Mouse (Mus musculus): ENCODE results near the gene Pms2. TPM values are rescaled to one million over a fixed set of nuclear protein-coding genes. Genes with fewer than 3 reads are reported as not detected.
A peak's percentile ranks its signal among the peaks of the same experiment; 100 is the strongest.

Pms2 gene
- total RNA-seq, 2 experiments from 2014 or later, result 21.3 to 21.8 TPM

GRCm38 (mm10) chr5:143931863-143932580, 22.3 kb downstream of the Pms2 start:
- no peak for DNase-seq (ENCODE audit: low spot score in 2 of 2)

GRCm38 (mm10) chr5:143932831-143933230, 23.1 kb downstream of the Pms2 start, which contains the start of gene Rsph10b:
Gene Rsph10b (plus strand): TSS chr5:143933035.
- no peak for DNase-seq (ENCODE audit: low spot score in 2 of 2)

- no peak for DNase-seq (ENCODE audit: low spot score in 2 of 2)
Measured at GRCm38 (mm10) chr5:143933414-143933813, 23.6 kb downstream of the Pms2 start.

- no peak for DNase-seq (ENCODE audit: low spot score in 2 of 2)
Measured at GRCm38 (mm10) chr5:143933875-143934274, 24.1 kb downstream of the Pms2 start.

DNA sequence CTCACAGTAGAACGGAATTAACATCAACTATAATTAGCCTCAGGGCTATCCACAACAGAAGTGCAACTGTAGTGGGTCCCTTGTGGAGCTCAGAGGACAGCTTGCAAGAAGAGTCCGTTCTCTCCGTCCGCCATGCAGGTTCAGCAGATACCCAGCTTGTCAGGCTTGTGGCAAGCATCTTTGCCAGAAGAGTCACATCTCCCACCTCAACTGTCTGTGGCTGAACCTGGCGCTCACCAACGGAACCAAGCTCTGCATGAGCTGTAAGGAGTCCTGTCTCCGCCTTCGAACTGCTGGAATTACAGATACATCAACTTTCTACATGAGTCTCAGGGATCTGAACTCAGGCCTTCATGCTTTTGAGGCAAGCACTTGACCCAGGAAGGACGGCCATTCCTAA, 26.4 kb downstream of the Pms2 start:
- no peak for DNase-seq (ENCODE audit: low spot score in 2 of 2)

GRCm38 (mm10) chr5:143941588-143941987, 31.8 kb downstream of the Pms2 start:
- DNase-seq (ENCODE audit: low spot score in 2 of 2), result no peak

DNA sequence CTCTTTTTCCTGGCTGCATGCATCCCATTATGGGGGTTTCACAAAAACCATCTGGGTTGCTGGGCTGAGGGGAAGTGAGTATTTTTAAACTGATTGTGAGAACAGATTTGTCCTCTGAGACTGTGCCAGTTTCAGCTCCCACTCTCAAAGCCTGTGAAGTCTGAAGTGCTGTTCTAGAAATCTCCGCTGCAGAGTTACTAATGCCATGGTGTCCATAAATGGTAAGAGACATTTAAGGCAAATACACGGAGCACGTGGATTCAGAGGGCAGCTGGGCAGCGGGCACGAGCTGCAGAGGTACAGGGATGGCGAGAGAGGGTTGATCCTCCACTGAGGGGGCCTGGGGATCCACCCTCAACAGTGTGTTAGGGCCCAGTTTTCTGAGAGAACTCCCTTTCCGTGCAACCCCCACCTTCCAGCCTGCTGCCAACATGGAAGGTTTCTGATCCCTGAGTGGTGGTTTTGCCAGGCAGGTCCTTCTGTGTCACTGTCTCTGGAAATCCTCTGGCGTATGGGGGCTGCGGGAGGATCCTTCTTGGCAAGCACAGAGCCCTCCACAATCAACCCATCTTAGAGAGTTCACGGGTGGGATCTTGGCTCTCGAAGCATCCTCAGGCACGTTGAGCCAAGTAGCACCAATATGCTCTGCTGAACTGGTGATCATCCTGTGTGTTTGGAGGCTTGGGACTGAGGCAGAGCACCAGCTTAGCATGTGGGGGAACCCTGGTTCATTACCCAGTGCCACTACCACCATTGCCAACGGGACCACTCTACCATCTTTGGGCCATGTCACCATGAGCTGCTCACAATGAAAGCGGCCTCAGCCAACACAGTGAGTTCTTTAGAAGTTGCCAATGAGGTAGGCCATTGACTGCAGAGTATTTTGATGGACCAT, 33.7 kb downstream of the Pms2 start:
- no peak for DNase-seq (ENCODE audit: low spot score in 2 of 2)

GRCm38 (mm10) chr5:143948361-143948760, 38.6 kb downstream of the Pms2 start:
- no peak for DNase-seq (ENCODE audit: low spot score in 2 of 2)

DNA sequence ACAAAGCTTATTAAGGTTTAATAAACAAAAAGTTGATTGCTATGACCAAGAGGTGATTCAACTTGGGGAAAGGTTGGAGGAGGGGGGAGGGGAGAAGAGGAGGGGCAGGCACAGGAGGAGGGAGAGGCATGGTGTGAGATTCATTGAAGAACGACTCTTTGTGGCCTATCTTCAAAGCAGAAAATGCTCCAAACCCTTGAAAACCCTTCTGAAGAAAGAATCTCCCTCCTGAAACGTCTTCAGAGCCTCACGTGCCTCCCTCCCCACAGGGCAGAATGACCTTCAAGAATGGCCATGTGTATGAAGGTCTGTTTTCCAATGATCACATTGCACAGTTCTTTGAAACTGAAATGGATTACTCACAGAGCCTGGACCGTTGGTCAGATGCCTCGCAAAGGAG, 40.3 kb downstream of the Pms2 start:
- DNase-seq (ENCODE audit: low spot score in 2 of 2), result no peak

DNA sequence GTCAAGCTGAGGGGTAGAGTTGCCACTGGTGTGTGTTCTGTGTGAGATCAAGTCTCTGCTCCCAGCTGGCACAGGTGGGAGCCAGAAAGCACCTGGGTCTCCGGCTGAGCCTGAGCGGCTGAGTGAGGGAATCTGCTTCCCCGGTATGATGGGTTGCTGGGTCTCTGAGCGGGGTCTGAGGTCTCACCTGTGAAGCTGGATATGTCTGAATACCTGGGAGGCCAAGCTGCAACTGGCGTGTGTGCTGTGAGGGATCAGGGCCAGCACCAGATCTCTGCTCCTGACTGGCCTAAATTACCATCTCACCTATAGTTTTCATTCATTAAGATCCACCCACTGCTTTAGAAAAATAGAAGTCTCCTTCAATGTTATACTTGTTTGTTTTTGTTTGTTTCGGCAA, 47.3 kb downstream of the Pms2 start:
- DNase-seq (ENCODE audit: low spot score in 2 of 2), result no peak

- DNase-seq (ENCODE audit: low spot score in 2 of 2), result no peak
Measured at GRCm38 (mm10) chr5:143959551-143959950, 49.8 kb downstream of the Pms2 start.

- DNase-seq (ENCODE audit: low spot score in 2 of 2), result no peak
Measured at GRCm38 (mm10) chr5:143961176-143961575, 51.4 kb downstream of the Pms2 start.

DNA sequence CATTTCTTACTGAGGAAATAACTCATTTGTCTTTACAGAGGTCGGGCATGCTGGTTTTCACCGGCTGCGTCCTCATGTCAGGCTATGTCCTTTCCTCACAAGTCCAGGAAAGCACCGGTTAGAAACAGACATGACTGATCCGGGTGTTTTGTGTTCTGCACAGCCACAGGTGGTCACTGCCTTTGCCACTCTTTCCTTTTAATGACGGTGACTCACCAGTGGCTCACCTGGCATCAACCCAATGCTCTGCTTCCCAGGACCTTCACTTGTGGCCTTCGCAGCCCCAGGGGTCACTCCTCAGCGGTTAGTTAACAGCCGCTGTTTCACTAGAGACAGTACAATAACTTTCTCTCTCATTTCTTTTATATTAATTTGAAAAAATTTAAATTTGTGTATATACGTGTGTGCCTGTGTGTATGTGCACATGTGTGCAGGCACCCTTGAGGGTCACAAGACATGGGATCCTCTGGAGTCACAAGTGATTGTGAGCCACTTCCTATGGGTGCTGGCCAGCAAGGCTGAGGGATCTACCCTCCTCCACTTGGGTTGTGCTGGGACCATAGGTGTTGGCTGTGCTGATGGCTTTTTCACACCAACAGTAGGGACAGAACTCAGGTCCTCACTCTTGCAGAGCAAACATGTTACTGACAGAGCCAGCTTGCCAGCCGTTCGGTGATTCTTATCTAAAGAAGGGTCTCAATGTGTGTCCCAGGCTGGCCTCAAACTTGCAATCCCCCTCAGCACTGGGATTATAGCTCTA, 56.0 kb downstream of the Pms2 start:
- DNase-seq (ENCODE audit: low spot score in 2 of 2), result peak in 1 of 2 experiments; percentile 33

GRCm38 (mm10) chr5:143966671-143967070, 56.9 kb downstream of the Pms2 start:
- no peak for DNase-seq (ENCODE audit: low spot score in 2 of 2)

DNA sequence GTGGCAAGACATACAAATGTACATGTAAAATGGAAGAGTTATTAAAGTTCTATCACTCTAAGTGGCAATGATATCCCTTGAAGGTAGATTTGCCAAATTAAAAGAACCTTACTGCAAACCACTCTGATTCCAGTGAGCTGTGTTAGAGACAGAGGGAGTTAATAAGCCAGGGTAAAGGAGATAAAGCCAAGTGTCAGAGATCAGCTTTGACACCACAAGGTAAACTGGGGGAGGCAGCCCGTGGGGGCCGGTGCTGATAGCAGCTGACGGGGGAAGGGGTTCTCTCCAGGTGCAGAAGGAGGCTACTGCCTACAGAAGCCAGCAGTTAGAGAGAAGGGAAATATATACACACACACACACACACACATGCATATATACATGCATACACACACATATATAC, 62.9 kb downstream of the Pms2 start:
- DNase-seq (ENCODE audit: low spot score in 2 of 2), result no peak

DNA sequence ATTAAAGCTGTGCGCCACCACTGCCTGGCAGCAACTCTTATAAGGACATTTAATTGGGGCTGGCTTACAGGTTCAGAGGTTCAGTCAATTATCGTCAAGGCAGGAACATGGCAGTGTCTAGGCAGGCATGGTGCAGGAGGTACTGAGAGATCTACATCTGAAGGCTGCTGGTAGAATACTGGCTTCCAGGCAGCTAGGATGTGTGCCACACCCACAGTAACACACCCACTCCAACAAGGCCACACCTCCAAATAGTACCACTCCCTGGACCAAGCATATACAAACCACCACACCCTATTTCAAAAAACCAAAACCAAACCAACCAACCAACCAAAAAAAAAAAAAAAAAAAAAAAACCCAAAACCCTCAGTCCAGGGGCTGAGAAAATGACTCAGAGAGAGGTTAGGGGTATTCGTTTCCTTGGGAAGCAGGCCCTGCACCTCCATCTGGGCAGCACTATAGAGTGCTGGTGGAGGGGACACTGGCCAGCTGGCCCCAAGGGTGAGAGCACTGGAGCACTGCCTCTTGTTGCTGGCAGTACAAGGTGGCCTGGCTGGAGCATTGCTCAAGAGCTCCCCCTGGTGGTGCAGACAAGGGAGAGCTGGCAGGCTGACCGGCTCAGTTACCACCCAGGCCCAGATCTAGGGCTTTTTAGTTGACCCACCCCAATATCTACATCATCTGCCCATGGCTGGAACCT, 65.3 kb downstream of the Pms2 start:
- peak in 1 of 2 experiments; percentile 35 for DNase-seq (ENCODE audit: low spot score in 2 of 2)

- no peak for DNase-seq (ENCODE audit: low spot score in 2 of 2)
Measured at GRCm38 (mm10) chr5:143975631-143975933, 65.8 kb downstream of the Pms2 start.

GRCm38 (mm10) chr5:143976232-143976631, 66.5 kb downstream of the Pms2 start:
- no peak for DNase-seq (ENCODE audit: low spot score in 2 of 2)

DNA sequence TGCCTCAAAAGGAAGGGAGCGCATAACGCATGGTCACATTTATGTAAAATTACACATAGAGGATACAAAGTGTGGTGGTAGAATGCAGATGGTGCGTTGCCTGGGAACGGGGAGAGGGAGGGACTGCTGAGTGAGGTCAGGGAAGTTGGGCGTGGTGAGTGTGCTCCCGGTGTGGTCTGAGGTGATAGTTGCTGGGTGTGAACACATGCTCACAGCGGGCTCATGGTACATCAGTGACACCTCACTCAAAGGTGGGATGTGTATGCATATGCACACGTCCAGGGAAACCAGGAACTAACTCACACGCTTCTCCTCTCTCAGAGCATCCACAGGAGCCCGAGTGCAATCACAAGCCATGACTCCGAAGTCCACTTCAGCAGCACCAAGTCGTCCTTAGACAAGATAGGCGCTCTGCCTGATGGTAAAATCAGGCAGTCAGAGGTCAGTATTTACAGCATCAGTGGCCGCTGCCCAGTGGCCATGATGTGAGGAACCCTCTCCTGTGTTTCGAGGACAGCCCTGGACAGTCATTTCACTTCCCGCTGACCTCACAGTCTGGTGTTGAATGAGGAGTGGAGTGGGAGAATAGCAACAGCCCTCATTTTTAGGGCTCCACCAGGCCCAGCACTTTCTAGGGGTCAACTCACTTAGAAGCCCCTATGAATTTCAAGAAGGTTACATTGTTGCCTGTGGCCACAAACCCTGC, 67.1 kb downstream of the Pms2 start:
- no peak for DNase-seq (ENCODE audit: low spot score in 2 of 2)

DNA sequence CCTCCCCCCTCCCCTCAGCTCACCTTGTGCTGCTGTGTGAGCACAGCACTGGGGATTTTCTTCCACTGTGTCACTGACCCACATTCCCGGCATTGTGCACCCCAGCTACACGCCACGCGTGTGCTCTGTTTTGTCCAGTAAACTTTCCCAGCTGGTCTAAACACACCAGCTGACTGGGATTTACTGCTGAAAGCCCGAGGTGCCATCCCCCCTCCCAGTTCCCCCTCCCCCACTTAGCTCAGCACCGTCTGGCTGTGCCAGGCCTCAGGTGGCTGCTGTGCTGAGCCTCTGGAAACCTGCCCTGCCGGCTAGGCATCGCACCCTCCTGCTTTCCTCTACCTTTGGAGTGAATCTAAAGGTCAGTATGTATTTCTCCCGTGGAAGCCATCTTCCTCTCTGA, 71.1 kb downstream of the Pms2 start:
- no peak for DNase-seq (ENCODE audit: low spot score in 2 of 2)

- DNase-seq (ENCODE audit: low spot score in 2 of 2), result no peak
Measured at GRCm38 (mm10) chr5:143982361-143982760, 72.6 kb downstream of the Pms2 start.

Data from adrenal gland, postnatal 4 days (tissue).